Mouse (Mus musculus): ENCODE measurements around the gene Vmn1r167. TPM values are rescaled to one million over a fixed set of nuclear protein-coding genes. Genes with fewer than 3 reads are reported as not detected.
"Not testable (repeated sequence)": the region's sequence is repeated elsewhere in the genome, so short reads cannot be mapped to it uniquely, and the experiment has no call there.

The Vmn1r167 gene
- total RNA-seq (2021): not detected

DNA sequence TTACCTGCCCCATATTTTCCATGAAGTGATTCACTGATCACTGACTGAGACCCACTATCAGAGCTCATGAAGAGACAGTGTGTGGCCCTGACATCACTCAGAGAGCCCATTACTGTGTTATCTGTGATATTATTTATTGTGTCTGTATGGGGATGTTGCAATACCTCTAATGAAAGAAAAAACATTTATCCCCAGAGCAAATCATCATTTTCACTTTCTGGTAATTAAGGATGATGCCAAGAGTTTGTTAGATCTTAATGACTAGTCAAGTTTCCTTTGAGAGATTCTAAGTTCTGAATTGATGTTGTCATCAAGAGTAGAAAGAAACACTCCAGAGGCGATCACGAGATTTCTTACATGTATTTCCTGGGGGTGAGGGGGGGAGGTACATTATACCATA, at the start of gene Vmn1r167:
Gene Vmn1r167 (minus strand): TSS at position 101 of the 400 bp plus-strand sequence.
- intact Hi-C loops (cut with DNase I); DNase-seq: not testable (repeated sequence)

DNA sequence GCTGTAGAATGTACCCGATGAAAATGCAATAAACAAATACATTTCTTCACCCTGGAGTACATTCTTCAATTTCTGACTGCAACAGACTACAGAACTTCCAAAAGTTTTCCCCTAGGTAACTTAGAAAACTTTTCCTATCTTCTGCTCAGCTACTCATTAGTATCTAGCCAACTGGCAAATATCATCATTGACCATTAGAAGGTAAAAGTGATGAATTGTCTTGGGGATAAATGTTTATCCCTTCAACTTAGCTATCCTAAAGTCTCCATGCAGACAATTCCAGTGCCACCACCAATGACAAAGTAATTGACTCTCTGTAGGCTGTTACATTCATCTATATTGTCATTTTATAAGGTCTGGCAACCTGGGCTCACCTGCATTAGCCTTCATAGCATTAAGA, 32.4 kb upstream of the Vmn1r167 start, which contains the start of gene Vmn1r168:
Gene Vmn1r168 (plus strand): TSS at position 301 of the 400 bp plus-strand sequence.
- DNase-seq; intact Hi-C loops (cut with DNase I): not testable (repeated sequence)

DNA sequence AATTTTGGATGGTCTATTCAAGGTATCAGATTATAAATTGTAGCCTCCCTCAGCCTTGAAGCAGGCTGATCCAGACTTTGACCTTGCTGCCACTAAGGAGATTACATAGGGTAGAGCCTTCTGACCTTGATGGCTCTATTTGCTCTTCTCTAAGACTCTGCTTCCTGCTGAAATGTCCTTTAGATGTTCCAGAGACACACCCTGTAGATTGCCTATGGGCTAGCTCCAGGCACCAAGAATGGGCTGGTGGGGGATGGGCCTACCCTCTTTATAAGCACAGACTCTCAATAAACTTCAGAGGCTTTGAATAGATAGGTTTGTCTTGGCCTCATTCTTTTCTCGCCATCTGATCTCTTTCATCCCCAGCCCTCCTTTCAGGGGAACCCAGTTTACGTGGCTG, 34.1 kb downstream of the Vmn1r167 start:
- intact Hi-C loops (cut with DNase I); DNase-seq: not testable (repeated sequence)

DNA sequence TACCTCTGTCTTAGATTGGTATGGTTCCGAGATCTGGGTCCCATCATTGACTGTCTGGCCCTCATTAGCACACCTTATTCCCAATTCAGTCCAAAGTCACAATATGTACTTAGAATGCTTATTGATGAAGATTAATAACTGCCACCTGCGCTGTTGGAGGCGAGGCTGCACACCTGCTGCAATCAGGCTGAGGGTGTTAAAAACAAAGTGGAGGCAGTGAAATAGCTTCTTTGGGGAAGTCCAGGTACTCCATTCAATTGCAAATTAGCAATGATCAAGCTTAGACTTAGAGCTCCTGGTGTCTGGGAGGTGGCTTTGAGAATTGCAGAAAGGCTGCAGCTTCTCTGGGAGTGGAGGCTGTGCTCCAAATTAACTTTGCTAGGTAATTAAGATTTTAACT, 36.2 kb downstream of the Vmn1r167 start:
- intact Hi-C loops (cut with DNase I); DNase-seq: not testable (repeated sequence)

DNA sequence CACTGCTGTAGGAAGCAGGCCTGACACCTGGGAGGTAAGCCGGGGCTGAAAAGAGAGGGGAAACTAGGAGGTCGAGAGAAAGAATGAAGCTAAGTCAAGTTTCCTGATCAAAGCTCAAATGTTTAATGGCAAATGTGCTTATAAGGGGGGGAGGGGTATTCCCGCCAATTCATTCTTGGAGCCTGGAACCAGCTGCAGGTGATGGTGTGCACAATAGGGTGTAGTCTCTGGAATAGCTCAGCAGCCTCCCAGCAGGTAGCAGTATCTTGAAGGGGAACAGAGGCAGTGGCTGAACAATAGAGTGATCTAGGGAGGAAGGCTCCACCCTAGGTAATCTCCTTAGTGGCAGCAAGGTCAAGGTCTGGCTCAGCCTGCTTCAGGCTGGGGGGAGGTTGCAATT, 36.8 kb downstream of the Vmn1r167 start:
- intact Hi-C loops (cut with DNase I); DNase-seq: not testable (repeated sequence)

Other genes starting within 250 kb of the Vmn1r167 start
- not detected for gene Gm6902, start 228.3 kb downstream of the Vmn1r167 start, total RNA-seq (2021)
- gene Nlrp4e, start 206.0 kb downstream of the Vmn1r167 start, total RNA-seq (2021): not detected
- not detected for gene Nlrp5, start 121.3 kb downstream of the Vmn1r167 start, total RNA-seq (2021)
- not detected for gene Vmn1r168, start 32.5 kb upstream of the Vmn1r167 start, total RNA-seq (2021)
- not detected for gene Vmn1r169, start 68.3 kb upstream of the Vmn1r167 start, total RNA-seq (2021)
- not detected for gene Vmn1r170, start 99.0 kb upstream of the Vmn1r167 start, total RNA-seq (2021)
- gene Vmn1r171, start 123.5 kb upstream of the Vmn1r167 start, total RNA-seq (2021): not detected
- gene Vmn1r172, start 151.1 kb upstream of the Vmn1r167 start, total RNA-seq (2021): not detected
- gene Vmn1r173, start 193.5 kb upstream of the Vmn1r167 start, total RNA-seq (2021): not detected
- gene Vmn1r174, start 245.1 kb upstream of the Vmn1r167 start, total RNA-seq (2021): not detected